Mouse (Mus musculus): ENCODE measurements around the gene Olfr550. TPM values are rescaled to one million over a fixed set of nuclear protein-coding genes. Genes with fewer than 3 reads are reported as not detected.
"Not testable (repeated sequence)": the region's sequence is repeated elsewhere in the genome, so short reads cannot be mapped to it uniquely, and the experiment has no call there.

Gene Olfr550
- polyA plus RNA-seq, 1 experiment from 2014 or later: not detected

- Histone ChIP-seq H3K9me3 (ENCODE audit: control insufficient read depth, low read length) (no peaks in the 10 kb centered on the region), H3K27me3 (ENCODE audit: control insufficient read depth, insufficient read depth, low read length) (no peaks in the 10 kb centered on the region), H3K4me3 (replicated peaks; ENCODE audit: low read depth, low read length) (no peak overlapping the region), H3K4me2 (ENCODE audit: low read length) (no peak overlapping the region), H3K36me3 (ENCODE audit: control insufficient read depth, insufficient read depth, low read length) (no peaks in the 10 kb centered on the region), H3K4me1 (ENCODE audit: control insufficient read depth, insufficient read depth, low read length) (no peaks in the 10 kb centered on the region), H3K9ac (replicated peaks; ENCODE audit: low read length) (no peak overlapping the region), H3K27ac (replicated peaks; ENCODE audit: low read depth, low read length) (no peak overlapping the region)
- WGBS: 90% methylated on average over 4 of the region's 4 CpGs
- ATAC-seq (ENCODE audit: low FRiP score, low TSS enrichment) (no peak), DNase-seq (no peak)
Observed at GRCm38 (mm10) chr7:102566219-102566618, 5.0 kb upstream of the Olfr550 start.

- no peaks in the 10 kb centered on the region for H3K9me3 ChIP-seq (ENCODE audit: control insufficient read depth, low read length)
- no peak overlapping the region for H3K4me2 ChIP-seq (ENCODE audit: low read length)
- DNase-seq (peak; percentile 80), ATAC-seq (ENCODE audit: low FRiP score, low TSS enrichment) (peak; percentile 67; the same call in 1 of the 2 replicates)
- 31% methylated on average over 3 of the region's 3 CpGs for WGBS
- H3K4me3 ChIP-seq (replicated peaks; ENCODE audit: low read depth, low read length): no peak overlapping the region
- peaks cover 9% of the 10 kb centered on the region; the same call in 1 of the 2 replicates for H3K4me1 ChIP-seq (ENCODE audit: control insufficient read depth, insufficient read depth, low read length)
- H3K27ac ChIP-seq (replicated peaks; ENCODE audit: low read depth, low read length): peak overlapping the region; percentile 45; the same call in 1 of the 2 replicates
- no peak overlapping the region for H3K9ac ChIP-seq (replicated peaks; ENCODE audit: low read length)
- no peaks in the 10 kb centered on the region for H3K27me3 ChIP-seq (ENCODE audit: control insufficient read depth, insufficient read depth, low read length)
- no peaks in the 10 kb centered on the region for H3K36me3 ChIP-seq (ENCODE audit: control insufficient read depth, insufficient read depth, low read length)
Observed at GRCm38 (mm10) chr7:102573174-102573830, 2.1 kb downstream of the Olfr550 start.

GRCm38 (mm10) chr7:102575998-102576397 lies 4.8 kb downstream of the Olfr550 start:
- 48% methylated on average over 6 of the region's 6 CpGs for WGBS
- no peaks in the 10 kb centered on the region for H3K27me3 ChIP-seq (ENCODE audit: control insufficient read depth, insufficient read depth, low read length)
- no peak overlapping the region for H3K4me3 ChIP-seq (replicated peaks; ENCODE audit: low read depth, low read length)
- no peak overlapping the region for H3K27ac ChIP-seq (replicated peaks; ENCODE audit: low read depth, low read length)
- no peaks in the 10 kb centered on the region for H3K9me3 ChIP-seq (ENCODE audit: control insufficient read depth, low read length)
- no peak overlapping the region for H3K9ac ChIP-seq (replicated peaks; ENCODE audit: low read length)
- no peak overlapping the region for H3K4me2 ChIP-seq (ENCODE audit: low read length)
- H3K36me3 ChIP-seq (ENCODE audit: control insufficient read depth, insufficient read depth, low read length): no peaks in the 10 kb centered on the region
- ATAC-seq (ENCODE audit: low FRiP score, low TSS enrichment) (no peak), DNase-seq (no peak)
- peaks cover 9% of the 10 kb centered on the region; the same call in 1 of the 2 replicates for H3K4me1 ChIP-seq (ENCODE audit: control insufficient read depth, insufficient read depth, low read length)

- Histone ChIP-seq H3K27ac (replicated peaks; ENCODE audit: low read depth, low read length) (no peak within 1 kb of the TSS), H3K27me3 (ENCODE audit: control insufficient read depth, insufficient read depth, low read length) (no peaks in the 10 kb centered on the region), H3K4me3 (replicated peaks; ENCODE audit: low read depth, low read length) (no peak within 1 kb of the TSS), H3K36me3 (ENCODE audit: control insufficient read depth, insufficient read depth, low read length) (no peaks in the 10 kb centered on the region), H3K9ac (replicated peaks; ENCODE audit: low read length) (no peak within 1 kb of the TSS), H3K9me3 (ENCODE audit: control insufficient read depth, low read length) (no peaks in the 10 kb centered on the region), H3K4me2 (ENCODE audit: low read length) (no peak within 1 kb of the TSS), H3K4me1 (ENCODE audit: control insufficient read depth, insufficient read depth, low read length) (no peaks in the 10 kb centered on the region)
- 96% methylated on average over 3 of the region's 3 CpGs for WGBS
- DNase-seq (no peak), ATAC-seq (ENCODE audit: low FRiP score, low TSS enrichment) (no peak)
Observed at GRCm38 (mm10) chr7:102591786-102592185, 20.5 kb downstream of the Olfr550 start, which contains the start of gene Olfr551. TSS of gene Olfr551 (minus strand) at chr7:102591886.

GRCm38 (mm10) chr7:102597378-102598031 lies 26.3 kb downstream of the Olfr550 start, which contains the start of gene Olfr552:
TSS of gene Olfr552 (plus strand) at chr7:102597770.
- ATAC-seq (ENCODE audit: low FRiP score, low TSS enrichment): no peak
- Histone ChIP-seq H3K9me3 (ENCODE audit: control insufficient read depth, low read length) (no peaks in the 10 kb centered on the region), H3K27ac (replicated peaks; ENCODE audit: low read depth, low read length) (no peak within 1 kb of the TSS), H3K4me2 (ENCODE audit: low read length) (no peak within 1 kb of the TSS), H3K9ac (replicated peaks; ENCODE audit: low read length) (no peak within 1 kb of the TSS), H3K4me3 (replicated peaks; ENCODE audit: low read depth, low read length) (no peak within 1 kb of the TSS), H3K4me1 (ENCODE audit: control insufficient read depth, insufficient read depth, low read length) (no peaks in the 10 kb centered on the region), H3K27me3 (ENCODE audit: control insufficient read depth, insufficient read depth, low read length) (no peaks in the 10 kb centered on the region), H3K36me3 (ENCODE audit: control insufficient read depth, insufficient read depth, low read length) (no peaks in the 10 kb centered on the region)
- 81% methylated on average over 1 of the region's 1 CpGs for WGBS
- no peak for DNase-seq

- no peak within 1 kb of the TSS for H3K9ac ChIP-seq (replicated peaks; ENCODE audit: low read length)
- H3K27me3 ChIP-seq (ENCODE audit: control insufficient read depth, insufficient read depth, low read length): no peaks in the 10 kb centered on the region
- no peak within 1 kb of the TSS for H3K4me2 ChIP-seq (ENCODE audit: low read length)
- ATAC-seq (ENCODE audit: low FRiP score, low TSS enrichment) (no peak), DNase-seq (no peak)
- H3K27ac ChIP-seq (replicated peaks; ENCODE audit: low read depth, low read length): no peak within 1 kb of the TSS
- H3K4me1 ChIP-seq (ENCODE audit: control insufficient read depth, insufficient read depth, low read length): no peaks in the 10 kb centered on the region
- H3K9me3 ChIP-seq (ENCODE audit: control insufficient read depth, low read length): no peaks in the 10 kb centered on the region
- no peaks in the 10 kb centered on the region for H3K36me3 ChIP-seq (ENCODE audit: control insufficient read depth, insufficient read depth, low read length)
- no peak within 1 kb of the TSS for H3K4me3 ChIP-seq (replicated peaks; ENCODE audit: low read depth, low read length)
Observed at GRCm38 (mm10) chr7:102618118-102618517, 46.9 kb downstream of the Olfr550 start, which contains the start of gene Olfr553. TSS of gene Olfr553 (minus strand) at chr7:102618218.

- Histone ChIP-seq H3K9me3 (ENCODE audit: control insufficient read depth, low read length) (no peaks in the 10 kb centered on the region), H3K36me3 (ENCODE audit: control insufficient read depth, insufficient read depth, low read length) (no peaks in the 10 kb centered on the region), H3K4me2 (ENCODE audit: low read length) (no peak overlapping the region), H3K4me1 (ENCODE audit: control insufficient read depth, insufficient read depth, low read length) (no peaks in the 10 kb centered on the region), H3K9ac (replicated peaks; ENCODE audit: low read length) (no peak overlapping the region), H3K4me3 (replicated peaks; ENCODE audit: low read depth, low read length) (no peak overlapping the region), H3K27me3 (ENCODE audit: control insufficient read depth, insufficient read depth, low read length) (no peaks in the 10 kb centered on the region), H3K27ac (replicated peaks; ENCODE audit: low read depth, low read length) (no peak overlapping the region)
- 73% methylated on average over 5 of the region's 5 CpGs for WGBS
- ATAC-seq (ENCODE audit: low FRiP score, low TSS enrichment) (no peak), DNase-seq (peak; percentile 41)
Observed at GRCm38 (mm10) chr7:102619608-102620007, 48.4 kb downstream of the Olfr550 start.

- not testable (repeated sequence) for ATAC-seq (ENCODE audit: low FRiP score, low TSS enrichment); H3K9ac ChIP-seq (replicated peaks; ENCODE audit: low read length); H3K9me3 ChIP-seq (ENCODE audit: control insufficient read depth, low read length); H3K4me1 ChIP-seq (ENCODE audit: control insufficient read depth, insufficient read depth, low read length); H3K27me3 ChIP-seq (ENCODE audit: control insufficient read depth, insufficient read depth, low read length); H3K27ac ChIP-seq (replicated peaks; ENCODE audit: low read depth, low read length); DNase-seq; H3K4me2 ChIP-seq (ENCODE audit: low read length); H3K36me3 ChIP-seq (ENCODE audit: control insufficient read depth, insufficient read depth, low read length); H3K4me3 ChIP-seq (replicated peaks; ENCODE audit: low read depth, low read length)
- WGBS: 90% methylated on average over 19 of the region's 19 CpGs
Observed at GRCm38 (mm10) chr7:102620368-102620767, 49.1 kb downstream of the Olfr550 start.

All from midbrain, embryonic 14.5 days (tissue).